Mouse (Mus musculus) lung, postnatal 0 days (tissue): ENCODE data around the gene Mpst.

Experiments used
- CTCF ChIP-seq: IDR thresholded peaks from 2 replicates; pipeline ENCODE4 v1.5.1; 2016; ENCODE audit warnings: antibody characterized with exemption, mild to moderate bottlenecking
- EP300 ChIP-seq: IDR thresholded peaks from 2 replicates; pipeline ENCODE4 v1.6.1; 2016; ENCODE audit warnings: antibody characterized with exemption, mild to moderate bottlenecking, control low read depth

- no peak for TF ChIP-seq CTCF
- no peak for TF ChIP-seq EP300
Observed at GRCm38 (mm10) chr15:78438505-78438904, 32.3 kb downstream of the Mpst start.
